Mouse (Mus musculus) forebrain, embryonic 14.5 days (tissue): ENCODE results near the gene Dusp16. TPM values are rescaled to one million over a fixed set of nuclear protein-coding genes. Genes with fewer than 3 reads are reported as not detected.
A peak's percentile ranks its signal among the peaks of the same experiment; 100 is the strongest.
"Not testable (repeated sequence)": the region's sequence is repeated elsewhere in the genome, so short reads cannot be mapped to it uniquely, and the experiment has no call there.

Experiments
- ATAC-seq: fragments of 200-750 bp; cut with Nextera tagmentation; 2 replicates; pipeline ENCODE4 v1.8.0; 2017; ENCODE audit warnings: mild to moderate bottlenecking, moderate library complexity
- DNase-seq: peaks from one replicate; pipeline ENCODE4 v3.0.0-alpha.2; 2015; ENCODE audit warnings: low spot score
- H3K27ac ChIP-seq: fragments of 300-500 bp; sonication (generic); 2 replicates; pipeline ENCODE4 v1.5.1; 2014; ENCODE audit warnings: low read depth, mild to moderate bottlenecking, control low read depth, low read length, moderate library complexity
- H3K27me3 ChIP-seq: fragments of 300-500 bp; sonication (generic); replicated peaks from 2 replicates; pipeline ENCODE4 v1.6.1; 2014; ENCODE audit warnings: low read length, control low read depth, mixed read lengths; ENCODE audit not compliant: control insufficient read depth, insufficient read depth
- H3K36me3 ChIP-seq: fragments of 300-500 bp; sonication (generic); 2 replicates; pipeline ENCODE4 v1.6.1; 2014; ENCODE audit warnings: low read length, control low read depth; ENCODE audit not compliant: control insufficient read depth, insufficient read depth
- H3K4me1 ChIP-seq: fragments of 300-500 bp; sonication (generic); 2 replicates; pipeline ENCODE4 v1.6.1; 2014; ENCODE audit warnings: antibody characterized with exemption, low read length, control low read depth; ENCODE audit not compliant: control insufficient read depth, insufficient read depth
- H3K4me2 ChIP-seq: fragments of 300-500 bp; sonication (generic); 2 replicates; pipeline ENCODE4 v1.6.1; 2014; ENCODE audit warnings: mild to moderate bottlenecking, control low read depth, low read length
- H3K4me3 ChIP-seq: fragments of 300-500 bp; sonication (generic); 2 replicates; pipeline ENCODE4 v1.5.1; 2014; ENCODE audit warnings: low read depth, low read length, control low read depth
- H3K9ac ChIP-seq: fragments of 300-500 bp; sonication (generic); 2 replicates; pipeline ENCODE4 v1.6.1; 2014; ENCODE audit warnings: mild to moderate bottlenecking, low read length, control low read depth, moderate library complexity
- H3K9me3 ChIP-seq: fragments of 300-500 bp; sonication (generic); replicated peaks from 2 replicates; pipeline ENCODE4 v1.6.1; 2016; ENCODE audit warnings: low read length, control low read depth, mixed read lengths; ENCODE audit not compliant: control insufficient read depth
- WGBS: fragments of 180-500 bp; shearing (Covaris S2); extraction: QIAGEN DNeasy Blood & Tissue Kit; methylation state at CpG from one replicate; pipeline ENCODE4 v1.1.7; 2014; 5-methylcytosine and 5-hydroxymethylcytosine counted together
- polyA plus RNA-seq: library from polyadenylated mRNA; unstranded; fragments of >200 nt; fragmentation: Nextera tagmentation; extraction: Ambion mirVana; gene quantifications from 2 replicates; pipeline ENCODE4 v1.2.1, GENCODE M21; 2014

Gene Dusp16
- polyA plus RNA-seq, 1 experiment from 2014 or later: 9.4 TPM

DNA sequence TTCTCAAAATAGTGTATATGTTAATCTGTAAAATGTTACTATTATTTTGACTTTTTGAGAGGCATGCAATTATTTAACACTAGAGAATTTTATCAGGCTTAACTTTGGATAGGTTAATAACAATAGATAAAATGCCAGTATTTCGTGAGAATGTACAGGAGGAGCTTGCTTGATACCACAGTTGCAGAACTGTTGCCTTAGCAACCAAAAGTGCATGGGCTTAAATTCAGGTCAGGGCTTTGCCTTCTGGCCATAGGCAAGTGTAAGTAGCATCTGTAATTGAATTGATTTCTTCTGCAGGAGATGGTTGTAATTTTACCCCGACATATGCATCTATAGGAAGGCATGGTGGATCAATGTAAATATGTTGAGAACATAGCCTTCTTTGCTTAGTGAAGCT is 107.4 kb downstream of the Dusp16 start:
- Histone ChIP-seq H3K9me3 (no peaks in the 10 kb centered on the region), H3K4me1 (no peaks in the 10 kb centered on the region; the same call in 1 of the 2 replicates), H3K36me3 (no peaks in the 10 kb centered on the region), H3K27me3 (no peaks in the 10 kb centered on the region), H3K27ac (no peak overlapping the region), H3K9ac (no peak overlapping the region), H3K4me3 (no peak overlapping the region), H3K4me2 (no peak overlapping the region)
- 66% methylated on average over 2 of the region's 2 CpGs for WGBS
- DNase-seq (no peak), ATAC-seq (no peak)

DNA sequence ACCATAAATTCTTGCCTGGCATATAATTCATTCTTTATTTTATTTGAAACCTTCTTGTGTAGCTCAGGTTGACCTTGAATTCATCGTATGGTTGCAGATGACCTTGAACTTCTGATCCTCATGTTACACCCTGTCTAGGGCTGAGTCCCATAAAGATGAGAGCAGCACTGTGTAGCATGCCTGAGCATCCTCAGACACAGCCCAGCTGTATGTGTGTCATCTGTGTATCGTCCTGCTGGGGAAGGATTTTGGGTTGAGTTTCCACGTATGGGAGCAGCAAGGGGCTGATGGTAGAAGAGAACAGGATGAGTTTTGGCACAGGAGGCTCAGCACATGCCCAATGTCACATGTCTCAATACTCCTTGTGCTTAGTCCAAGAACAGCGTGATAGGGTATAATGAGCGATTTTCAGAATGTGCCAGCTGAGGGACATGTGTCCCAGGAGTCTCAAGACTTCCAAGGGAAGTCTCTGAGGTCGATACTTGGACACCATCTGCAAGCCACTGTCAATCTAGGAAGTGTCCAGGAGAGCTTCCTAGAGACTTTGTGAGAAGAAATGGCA is 108.0 kb downstream of the Dusp16 start:
- Histone ChIP-seq H3K36me3 (no peaks in the 10 kb centered on the region), H3K9me3 (no peaks in the 10 kb centered on the region), H3K27me3 (no peaks in the 10 kb centered on the region), H3K4me3 (no peak overlapping the region), H3K4me2 (no peak overlapping the region), H3K27ac (no peak overlapping the region), H3K9ac (no peak overlapping the region), H3K4me1 (no peaks in the 10 kb centered on the region; the same call in 1 of the 2 replicates)
- DNase-seq: no peak
- WGBS: 81% methylated on average over 6 of the region's 6 CpGs
- no peak for ATAC-seq

DNA sequence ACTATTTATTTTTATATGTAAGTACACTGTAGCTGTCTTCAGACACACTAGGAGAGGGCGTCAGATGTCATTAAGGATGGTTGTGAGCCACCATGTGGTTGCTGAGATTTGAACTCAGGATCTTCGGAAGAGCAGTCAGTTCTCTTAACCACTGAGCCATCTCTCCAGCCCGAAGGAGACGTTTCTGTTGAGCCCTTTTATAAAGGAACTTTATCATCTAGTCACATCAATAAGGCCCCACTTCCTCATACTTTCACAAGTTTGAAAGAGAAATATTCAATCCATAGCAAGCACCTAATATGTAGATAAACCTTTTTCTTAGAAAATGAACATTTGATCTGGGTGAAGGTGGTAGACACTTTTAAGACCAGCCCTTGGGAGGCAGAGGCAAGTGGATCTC is 113.1 kb downstream of the Dusp16 start:
- H3K36me3 ChIP-seq, H3K27ac ChIP-seq, H3K27me3 ChIP-seq, H3K4me2 ChIP-seq, ATAC-seq, H3K4me3 ChIP-seq, H3K9ac ChIP-seq, DNase-seq, H3K4me1 ChIP-seq, H3K9me3 ChIP-seq: not testable (repeated sequence)
- WGBS: 92% methylated on average over 4 of the region's 4 CpGs

DNA sequence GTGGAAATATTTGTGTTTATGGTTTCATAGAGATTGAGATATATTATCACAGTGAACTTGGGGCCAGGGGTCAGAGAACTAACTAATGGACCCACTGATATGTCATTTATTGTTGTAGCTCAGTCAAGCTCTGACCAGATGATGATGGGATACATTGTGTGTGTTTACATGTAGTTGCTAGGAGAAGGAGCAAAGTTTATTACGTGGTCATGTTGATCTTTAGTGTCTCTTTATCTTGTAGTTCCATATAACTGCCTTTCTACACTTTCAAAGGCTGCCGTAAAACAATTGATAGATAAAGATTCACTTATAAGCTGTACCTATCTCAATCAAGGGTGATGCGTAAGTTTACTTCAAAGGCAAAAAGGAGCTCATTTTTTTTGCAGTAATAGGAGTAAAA is 114.4 kb downstream of the Dusp16 start:
- no peak overlapping the region for H3K27ac ChIP-seq
- no peaks in the 10 kb centered on the region for H3K27me3 ChIP-seq
- no peak overlapping the region for H3K4me2 ChIP-seq
- H3K4me1 ChIP-seq: no peaks in the 10 kb centered on the region
- H3K36me3 ChIP-seq: no peaks in the 10 kb centered on the region
- WGBS: 84% methylated on average over 3 of the region's 3 CpGs
- no peak for ATAC-seq
- H3K9ac ChIP-seq: no peak overlapping the region
- H3K9me3 ChIP-seq: no peaks in the 10 kb centered on the region
- H3K4me3 ChIP-seq: no peak overlapping the region
- no peak for DNase-seq

DNA sequence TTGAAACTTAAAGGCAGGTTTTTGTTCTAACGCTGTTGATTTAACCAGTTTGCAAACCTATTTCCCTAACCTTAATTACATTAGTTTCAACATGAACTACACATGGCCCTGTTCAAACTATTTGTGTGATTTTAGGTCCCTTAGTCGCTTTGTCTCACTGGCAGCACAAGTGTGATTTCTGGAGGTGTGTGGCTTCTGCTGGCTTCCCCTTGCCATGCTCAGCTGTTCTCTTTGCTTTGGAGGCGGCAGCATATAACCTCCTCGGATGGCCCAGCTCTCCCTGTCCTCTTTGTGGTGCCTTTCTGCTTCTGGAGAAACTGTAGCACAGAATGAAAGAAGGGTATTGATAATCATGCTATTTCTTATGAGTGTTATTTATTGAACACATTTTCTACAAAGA is 114.9 kb downstream of the Dusp16 start:
- no peaks in the 10 kb centered on the region for H3K36me3 ChIP-seq

DNA sequence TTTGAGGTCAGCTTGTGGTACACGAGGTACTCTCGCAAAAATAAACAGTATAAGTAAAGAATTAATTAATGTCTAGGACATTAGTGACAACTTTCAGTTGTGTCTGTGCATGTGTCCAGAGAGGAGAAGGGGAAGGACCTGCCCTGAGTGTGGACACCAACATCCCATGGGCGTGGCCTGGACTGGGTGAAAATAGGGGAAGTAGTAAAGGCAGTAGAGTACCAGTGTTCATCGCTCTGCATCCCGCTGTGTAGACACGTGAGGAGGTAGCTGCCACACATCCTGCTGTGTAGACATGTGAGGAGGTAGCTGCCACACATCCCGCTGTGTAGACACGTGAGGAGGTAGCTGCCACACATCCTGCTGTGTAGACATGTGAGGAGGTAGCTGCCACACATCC is 118.7 kb downstream of the Dusp16 start:
- H3K9me3 ChIP-seq, H3K4me1 ChIP-seq: not testable (repeated sequence)

More for the DNA sequence above, 114.9 kb downstream of the Dusp16 start:
- no peak overlapping the region for H3K4me2 ChIP-seq
- H3K9me3 ChIP-seq: no peaks in the 10 kb centered on the region
- H3K4me1 ChIP-seq: no peaks in the 10 kb centered on the region
- no peak for ATAC-seq
- no peak overlapping the region for H3K27ac ChIP-seq
- WGBS: 84% methylated on average over 4 of the region's 4 CpGs
- no peak for DNase-seq
- H3K27me3 ChIP-seq: no peaks in the 10 kb centered on the region
- no peak overlapping the region for H3K4me3 ChIP-seq
- no peak overlapping the region for H3K9ac ChIP-seq

DNA sequence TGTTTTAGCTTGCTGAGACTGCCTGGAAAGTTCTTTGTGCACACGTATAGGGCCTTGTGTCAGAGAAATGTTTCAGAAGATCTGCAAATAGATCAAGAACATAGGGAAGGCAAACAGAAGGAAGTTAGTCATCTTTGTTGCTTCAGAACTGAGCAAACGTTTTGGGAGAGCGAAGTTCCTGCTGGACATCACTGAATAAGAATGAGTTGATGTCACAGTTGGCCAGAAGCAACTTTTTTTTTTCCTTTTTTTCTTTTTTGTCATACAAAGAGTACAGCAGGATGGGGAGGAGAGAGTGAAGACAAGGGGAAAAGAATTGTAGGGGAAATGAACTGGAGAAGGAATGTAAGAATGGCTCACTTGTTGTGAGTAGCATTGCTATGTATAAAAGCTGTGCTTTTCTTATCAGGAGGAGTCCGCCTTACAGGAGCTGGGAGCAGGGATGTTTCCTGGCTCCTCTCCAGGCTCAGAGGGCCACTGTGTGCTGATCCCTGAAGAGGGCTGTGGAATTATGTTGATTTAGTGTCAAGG is 121.5 kb downstream of the Dusp16 start:
- Histone ChIP-seq H3K4me2 (no peak overlapping the region), H3K9ac (no peak overlapping the region), H3K36me3 (no peaks in the 10 kb centered on the region), H3K4me1 (peaks cover 4% of the 10 kb centered on the region; the same call in 1 of the 2 replicates), H3K9me3 (no peaks in the 10 kb centered on the region), H3K27ac (no peak overlapping the region), H3K4me3 (no peak overlapping the region), H3K27me3 (no peaks in the 10 kb centered on the region)
- 56% methylated on average over 4 of the region's 4 CpGs for WGBS
- no peak for ATAC-seq
- DNase-seq: peak; percentile 12

More for the DNA sequence above, 118.7 kb downstream of the Dusp16 start:
- not testable (repeated sequence) for H3K4me3 ChIP-seq, H3K4me2 ChIP-seq, H3K27me3 ChIP-seq, H3K27ac ChIP-seq, DNase-seq, H3K9ac ChIP-seq, ATAC-seq, H3K36me3 ChIP-seq
- WGBS: 89% methylated on average over 8 of the region's 8 CpGs

DNA sequence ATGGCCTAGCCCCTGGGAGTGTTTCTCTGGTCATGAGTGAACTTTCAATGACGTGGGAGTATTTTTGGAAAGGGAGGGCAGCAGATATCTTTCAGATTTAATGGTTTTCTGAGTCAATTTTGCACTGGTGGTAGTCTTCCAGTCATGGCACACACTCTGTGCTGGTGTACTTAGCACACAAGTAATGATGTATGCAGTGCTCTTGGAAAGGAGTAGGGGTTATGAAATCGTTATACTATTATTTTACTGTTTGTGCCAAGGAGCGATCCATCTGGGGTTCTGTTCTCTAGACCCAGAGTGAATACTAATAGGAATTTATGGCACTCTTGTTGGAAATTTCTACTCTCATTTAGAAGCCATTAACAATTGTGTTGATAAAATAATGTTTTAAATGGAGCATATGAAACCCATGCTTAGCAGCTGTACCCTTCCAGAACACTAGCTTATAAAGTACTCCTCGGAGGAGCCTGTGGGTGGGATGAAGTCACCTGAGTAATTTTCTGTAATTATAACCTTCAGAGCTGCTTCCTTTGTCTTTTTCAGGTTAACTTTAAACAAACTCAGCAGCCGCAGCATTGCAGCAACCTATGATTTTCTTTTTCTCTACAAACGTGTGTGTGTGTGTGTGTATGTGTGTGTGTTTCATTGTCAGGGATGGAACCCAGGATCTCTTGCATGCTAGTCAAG is 123.1 kb downstream of the Dusp16 start:
- no peak for DNase-seq
- H3K27ac ChIP-seq: no peak overlapping the region
- WGBS: 82% methylated on average over 6 of the region's 6 CpGs
- no peaks in the 10 kb centered on the region for H3K9me3 ChIP-seq
- H3K4me3 ChIP-seq: no peak overlapping the region
- H3K4me1 ChIP-seq: peaks cover 4% of the 10 kb centered on the region; the same call in 1 of the 2 replicates
- H3K27me3 ChIP-seq: no peaks in the 10 kb centered on the region
- H3K9ac ChIP-seq: no peak overlapping the region
- no peaks in the 10 kb centered on the region for H3K36me3 ChIP-seq
- no peak for ATAC-seq
- no peak overlapping the region for H3K4me2 ChIP-seq

DNA sequence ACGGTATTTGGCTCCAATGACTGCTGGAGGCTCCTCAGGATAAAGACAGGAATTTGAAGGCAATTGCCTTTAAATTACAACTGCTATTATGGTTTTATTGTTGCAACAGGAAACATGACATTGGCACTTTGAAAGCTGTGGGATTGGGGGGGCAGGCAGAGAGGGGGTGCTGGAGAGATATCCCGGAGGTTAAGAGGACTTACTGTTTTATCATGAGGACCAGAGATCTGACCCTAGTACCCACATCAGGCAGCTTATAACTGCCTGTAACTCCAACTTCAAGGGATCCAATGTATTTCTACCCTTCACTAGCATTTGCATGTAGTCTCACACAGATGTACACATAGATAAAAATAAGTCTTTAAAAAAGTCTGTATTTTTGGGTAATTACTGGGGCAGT is 123.9 kb downstream of the Dusp16 start:
- Histone ChIP-seq H3K27me3 (no peaks in the 10 kb centered on the region), H3K4me3 (no peak overlapping the region), H3K9ac (no peak overlapping the region), H3K4me2 (no peak overlapping the region), H3K4me1 (peaks cover 4% of the 10 kb centered on the region; the same call in 1 of the 2 replicates), H3K36me3 (no peaks in the 10 kb centered on the region), H3K9me3 (no peaks in the 10 kb centered on the region), H3K27ac (no peak overlapping the region)
- DNase-seq: no peak
- ATAC-seq: no peak
- 87% methylated on average over 2 of the region's 2 CpGs for WGBS
